Mouse (Mus musculus): Measurements from ENCODE around the gene Tnk2. TPM values are rescaled to one million over a fixed set of nuclear protein-coding genes. Genes with fewer than 3 reads are reported as not detected.
A peak's percentile ranks its signal among the peaks of the same experiment; 100 is the strongest.

Gene Tnk2
- polyA plus RNA-seq, 1 experiment = 3.5 TPM

DNA sequence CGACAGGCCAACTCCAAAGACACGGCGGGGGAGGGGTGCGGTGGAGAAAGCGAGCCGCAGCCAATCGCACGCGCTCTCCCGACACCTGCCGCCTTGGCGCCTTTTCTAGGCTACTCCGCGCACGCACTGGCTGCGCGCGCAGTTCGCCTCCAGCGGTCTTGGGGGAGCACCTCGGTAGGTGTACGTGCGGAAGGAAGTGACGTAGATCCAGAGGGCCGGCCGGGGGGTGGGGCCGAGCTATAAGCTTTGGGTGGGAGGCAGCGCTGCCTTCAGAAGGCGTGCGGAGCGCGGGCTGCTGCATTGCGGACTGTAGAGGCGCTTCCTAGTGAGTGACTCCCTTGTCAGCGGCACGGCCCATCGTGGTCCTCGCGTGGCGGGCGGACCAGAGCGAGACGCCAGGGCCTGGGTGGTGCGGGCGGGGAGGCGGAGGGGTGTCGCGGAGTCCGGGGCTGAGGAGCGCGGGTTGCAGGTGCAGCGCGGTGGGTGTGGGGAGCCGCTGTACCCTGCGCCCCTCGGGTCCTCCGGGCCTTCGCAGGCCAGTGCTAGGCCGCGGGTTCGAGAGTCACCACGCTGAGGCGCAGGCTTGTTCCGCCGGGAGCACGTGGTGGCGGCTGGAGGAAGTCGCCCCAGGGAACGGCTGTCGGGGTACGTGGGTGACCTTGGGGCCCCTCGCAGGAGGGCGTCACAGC lies 34.8 kb upstream of the Tnk2 start, which contains the start of gene Tfrc:
Tfrc (plus strand) TSS at position 209 of the 689 bp plus-strand sequence.
- TF ChIP-seq POLR2A (IDR thresholded peaks at IDR 0.05; ENCODE audit: borderline replicate concordance, low read depth, low read length) = peak; percentile 99
- TF ChIP-seq CTCF (IDR thresholded peaks at IDR 0.05; ENCODE audit: low read depth, low read length) = no peak
- peaks cover 22% of the 10 kb centered on the region for H3K4me1 ChIP-seq (ENCODE audit: control insufficient read depth, insufficient read depth, low read length)
- H3K4me3 ChIP-seq (ENCODE audit: insufficient read depth, low read length) = peak within 1 kb of the TSS; percentile 88
- H3K27ac ChIP-seq (ENCODE audit: insufficient read depth, low read depth, low read length) = peak within 1 kb of the TSS; percentile 79

- H3K27ac ChIP-seq (ENCODE audit: insufficient read depth, low read depth, low read length) = peak overlapping the region; percentile 79
Measured at GRCm38 (mm10) chr16:32609401-32609779, 34.3 kb upstream of the Tnk2 start.

GRCm38 (mm10) chr16:32610460-32611255 lies 33.0 kb upstream of the Tnk2 start:
- Histone ChIP-seq H3K4me1 (ENCODE audit: control insufficient read depth, insufficient read depth, low read length) (peaks cover 22% of the 10 kb centered on the region), H3K27ac (ENCODE audit: insufficient read depth, low read depth, low read length) (peak overlapping the region; percentile 51), H3K4me3 (ENCODE audit: insufficient read depth, low read length) (peak overlapping the region; percentile 72)
- TF ChIP-seq POLR2A (IDR thresholded peaks at IDR 0.05; ENCODE audit: borderline replicate concordance, low read depth, low read length) (no peak), CTCF (IDR thresholded peaks at IDR 0.05; ENCODE audit: low read depth, low read length) (no peak)

More at GRCm38 (mm10) chr16:32609401-32609779, 34.3 kb upstream of the Tnk2 start:
- peak overlapping the region; percentile 88 for H3K4me3 ChIP-seq (ENCODE audit: insufficient read depth, low read length)
- peaks cover 22% of the 10 kb centered on the region for H3K4me1 ChIP-seq (ENCODE audit: control insufficient read depth, insufficient read depth, low read length)
- TF ChIP-seq CTCF (IDR thresholded peaks at IDR 0.05; ENCODE audit: low read depth, low read length) (no peak), POLR2A (IDR thresholded peaks at IDR 0.05; ENCODE audit: borderline replicate concordance, low read depth, low read length) (no peak)

DNA sequence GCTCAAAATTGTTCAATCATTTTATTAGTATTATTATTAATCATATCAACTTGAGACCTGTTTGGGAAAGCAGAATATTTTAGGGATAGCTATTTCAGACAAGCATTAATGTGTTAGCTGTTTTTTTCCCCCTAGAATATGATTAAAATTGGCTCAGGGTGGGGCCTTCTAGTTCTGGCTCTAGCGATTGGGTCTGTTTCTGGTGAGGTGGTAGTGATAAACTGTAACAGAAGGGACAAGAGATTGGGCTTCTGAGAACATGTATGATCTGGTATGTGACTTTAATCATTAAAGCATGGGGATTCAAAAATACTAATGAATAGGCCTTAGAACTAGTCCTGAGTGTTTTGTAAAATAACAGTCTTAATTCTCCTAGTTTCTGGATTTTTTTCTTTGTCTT lies 31.6 kb upstream of the Tnk2 start:
- no peak for TF ChIP-seq POLR2A (IDR thresholded peaks at IDR 0.05; ENCODE audit: borderline replicate concordance, low read depth, low read length)
- no peak for TF ChIP-seq CTCF (IDR thresholded peaks at IDR 0.05; ENCODE audit: low read depth, low read length)
- Histone ChIP-seq H3K4me1 (ENCODE audit: control insufficient read depth, insufficient read depth, low read length) (peaks cover 22% of the 10 kb centered on the region), H3K4me3 (ENCODE audit: insufficient read depth, low read length) (no peak overlapping the region; the same call in 1 of the 2 replicates), H3K27ac (ENCODE audit: insufficient read depth, low read depth, low read length) (no peak overlapping the region)

DNA sequence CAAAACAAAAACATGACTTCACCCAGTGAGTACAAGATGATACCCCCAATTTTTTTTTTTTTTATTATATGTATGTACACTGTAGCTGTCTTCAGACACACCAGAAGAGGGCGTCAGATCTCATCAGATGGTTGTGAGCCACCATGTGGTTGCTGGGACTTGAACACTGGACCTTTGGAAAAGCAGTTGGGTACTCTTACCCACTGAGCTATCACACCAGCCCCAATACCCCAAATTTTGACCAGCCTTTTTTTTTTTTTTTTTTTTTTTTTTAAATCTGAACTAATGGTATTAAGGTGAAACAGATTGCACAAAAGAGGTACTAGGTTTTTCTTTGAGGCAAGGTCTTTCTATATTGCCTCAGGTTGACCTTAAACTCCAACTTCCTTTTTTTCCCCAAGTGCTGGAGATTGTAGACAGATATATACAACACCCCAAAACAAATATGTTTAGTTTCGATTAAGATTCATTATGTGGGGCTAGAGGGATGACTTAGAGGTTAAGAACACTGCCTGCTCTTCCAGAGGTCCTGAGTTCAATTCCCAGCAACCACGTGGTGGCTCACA lies 30.3 kb upstream of the Tnk2 start:
- no peak for TF ChIP-seq CTCF (IDR thresholded peaks at IDR 0.05; ENCODE audit: low read depth, low read length)
- no peak for TF ChIP-seq POLR2A (IDR thresholded peaks at IDR 0.05; ENCODE audit: borderline replicate concordance, low read depth, low read length)
- H3K27ac ChIP-seq (ENCODE audit: insufficient read depth, low read depth, low read length) = no peak overlapping the region
- peaks cover 15% of the 10 kb centered on the region for H3K4me1 ChIP-seq (ENCODE audit: control insufficient read depth, insufficient read depth, low read length)
- H3K4me3 ChIP-seq (ENCODE audit: insufficient read depth, low read length) = no peak overlapping the region

GRCm38 (mm10) chr16:32614047-32614446 lies 29.6 kb upstream of the Tnk2 start:
- peaks cover 15% of the 10 kb centered on the region for H3K4me1 ChIP-seq (ENCODE audit: control insufficient read depth, insufficient read depth, low read length)
- no peak overlapping the region for H3K27ac ChIP-seq (ENCODE audit: insufficient read depth, low read depth, low read length)
- no peak overlapping the region for H3K4me3 ChIP-seq (ENCODE audit: insufficient read depth, low read length)
- TF ChIP-seq POLR2A (IDR thresholded peaks at IDR 0.05; ENCODE audit: borderline replicate concordance, low read depth, low read length) = no peak
- 0 out of 2 replicates have a peak, but pooled peaks have one; percentile 7 for TF ChIP-seq CTCF (IDR thresholded peaks at IDR 0.05; ENCODE audit: low read depth, low read length)

- no peaks in the 10 kb centered on the region for H3K4me1 ChIP-seq (ENCODE audit: control insufficient read depth, insufficient read depth, low read length)
- H3K27ac ChIP-seq (ENCODE audit: insufficient read depth, low read depth, low read length) = no peak overlapping the region
- H3K4me3 ChIP-seq (ENCODE audit: insufficient read depth, low read length) = no peak overlapping the region
- TF ChIP-seq POLR2A (IDR thresholded peaks at IDR 0.05; ENCODE audit: borderline replicate concordance, low read depth, low read length) (no peak), CTCF (IDR thresholded peaks at IDR 0.05; ENCODE audit: low read depth, low read length) (no peak)
Measured at GRCm38 (mm10) chr16:32618946-32619345, 24.7 kb upstream of the Tnk2 start.

DNA sequence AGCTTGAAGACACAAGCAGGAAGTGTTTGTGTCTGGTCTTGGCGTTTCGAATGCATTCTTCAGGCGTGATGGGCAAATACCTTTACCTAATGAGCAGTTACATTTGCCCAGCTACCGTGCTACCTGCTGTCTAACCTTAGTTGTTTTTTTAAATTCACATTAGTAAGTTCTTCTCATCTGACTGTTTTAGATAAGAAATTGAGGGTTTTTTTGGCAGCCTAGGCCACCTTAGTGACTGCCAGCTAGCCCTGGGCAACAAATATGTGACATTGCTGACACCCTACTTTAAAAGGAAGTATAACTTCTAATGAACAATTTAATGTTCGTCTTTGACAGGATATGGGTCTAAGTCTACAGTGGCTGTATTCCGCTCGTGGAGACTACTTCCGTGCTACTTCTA lies 15.5 kb upstream of the Tnk2 start:
- Histone ChIP-seq H3K27ac (ENCODE audit: insufficient read depth, low read depth, low read length) (no peak overlapping the region), H3K4me1 (ENCODE audit: control insufficient read depth, insufficient read depth, low read length) (no peaks in the 10 kb centered on the region), H3K4me3 (ENCODE audit: insufficient read depth, low read length) (no peak overlapping the region)
- TF ChIP-seq CTCF (IDR thresholded peaks at IDR 0.05; ENCODE audit: low read depth, low read length) (no peak), POLR2A (IDR thresholded peaks at IDR 0.05; ENCODE audit: borderline replicate concordance, low read depth, low read length) (no peak)

DNA sequence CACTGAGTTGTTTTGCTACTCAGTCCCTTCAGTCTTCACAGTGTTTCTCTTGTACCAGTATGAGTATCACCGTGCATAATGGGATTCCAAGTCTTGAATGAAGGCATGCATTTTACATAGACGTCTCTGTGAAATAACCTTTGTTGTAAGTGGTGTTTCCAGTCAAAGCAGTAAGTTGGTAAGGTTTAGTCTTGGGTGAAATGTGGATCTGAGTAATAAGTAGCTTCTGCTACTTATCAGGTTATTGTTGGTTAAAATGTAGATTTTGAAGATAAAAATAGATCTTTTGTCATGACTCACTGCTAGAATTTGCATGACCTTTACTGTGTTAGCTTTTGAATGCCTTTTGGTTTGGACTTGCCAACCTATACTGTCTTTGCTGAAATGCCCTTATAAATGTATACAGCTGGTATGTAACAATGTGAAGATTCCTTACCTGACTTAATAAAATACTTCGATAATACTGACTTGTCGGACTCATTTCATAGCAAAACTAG lies 11.3 kb upstream of the Tnk2 start:
- no peak overlapping the region for H3K27ac ChIP-seq (ENCODE audit: insufficient read depth, low read depth, low read length)
- H3K4me3 ChIP-seq (ENCODE audit: insufficient read depth, low read length) = no peak overlapping the region
- TF ChIP-seq CTCF (IDR thresholded peaks at IDR 0.05; ENCODE audit: low read depth, low read length) (no peak), POLR2A (IDR thresholded peaks at IDR 0.05; ENCODE audit: borderline replicate concordance, low read depth, low read length) (no peak)
- H3K4me1 ChIP-seq (ENCODE audit: control insufficient read depth, insufficient read depth, low read length) = no peaks in the 10 kb centered on the region
